Mouse (Mus musculus) erythroblast, embryonic 14.5 days (primary cell): ENCODE measurements at regions not wholly inside any gene's neighbourhood (a gene's known extent, or its start where the extent isn't known, plus 50 kb on each side); places are given as distances from the start of the nearest gene placed in this dataset.

Source experiments
- GATA1 ChIP-seq: IDR thresholded peaks from 2 replicates; pipeline ENCODE4 v1.6.1; 2012; ENCODE audit warnings: low read length, inconsistent platforms, mixed read lengths
- TAL1 ChIP-seq: IDR thresholded peaks from 3 replicates; pipeline ENCODE4 v1.6.1; 2012; ENCODE audit warnings: low read length, inconsistent platforms, mixed read lengths

- TF ChIP-seq GATA1 (no peak), TAL1 (no peak)
Observed at GRCm38 (mm10) chr2:10318166-10318768, 52.0 kb upstream of the Sfmbt2 start.
